Mouse (Mus musculus): ENCODE results near the gene Vwa3a.

- TF ChIP-seq CTCF (IDR thresholded peaks at IDR 0.05) (no peak), EP300 (IDR thresholded peaks at IDR 0.05) (0 out of 2 replicates have a peak, but pooled peaks have one; percentile 32)
These were observed 6.2 kb upstream of the Vwa3a start for GRCm38 (mm10) chr7:120732906-120733305.

Measured in lung, postnatal 0 days (tissue).